Mouse (Mus musculus): ENCODE measurements around the gene Trrap. TPM values are rescaled to one million over a fixed set of nuclear protein-coding genes. Genes with fewer than 3 reads are reported as not detected.

Gene Trrap
- polyA plus RNA-seq, 1 experiment from 2014 or later = 80.4 TPM

- H3K4me1 ChIP-seq (replicated peaks; ENCODE audit: control insufficient read depth, insufficient read depth, low read length) = no peaks in the 10 kb centered on the region
- no peaks in the 10 kb centered on the region for H3K9me3 ChIP-seq (ENCODE audit: control insufficient read depth, low read length)
- WGBS = 92% methylated on average over 8 of the region's 8 CpGs
- no peak for ATAC-seq
- no peak overlapping the region for H3K27ac ChIP-seq (ENCODE audit: low read length)
- peaks cover 61% of the 10 kb centered on the region for H3K36me3 ChIP-seq (ENCODE audit: control insufficient read depth, insufficient read depth)
- H3K9ac ChIP-seq (replicated peaks; ENCODE audit: low read depth, low read length) = no peak overlapping the region
- no peaks in the 10 kb centered on the region for H3K27me3 ChIP-seq (replicated peaks; ENCODE audit: control insufficient read depth, insufficient read depth, low read length)
- no peak overlapping the region for H3K4me2 ChIP-seq (ENCODE audit: low read length)
- H3K4me3 ChIP-seq (replicated peaks; ENCODE audit: low read length) = no peak overlapping the region
These were observed 35.5 kb downstream of the Trrap start for GRCm38 (mm10) chr5:144803066-144803465.

GRCm38 (mm10) chr5:144804181-144804580 lies 36.6 kb downstream of the Trrap start:
- 90% methylated on average over 7 of the region's 7 CpGs for WGBS
- Histone ChIP-seq H3K9ac (replicated peaks; ENCODE audit: low read depth, low read length) (no peak overlapping the region), H3K36me3 (ENCODE audit: control insufficient read depth, insufficient read depth) (peaks cover 64% of the 10 kb centered on the region), H3K27ac (ENCODE audit: low read length) (no peak overlapping the region), H3K4me2 (ENCODE audit: low read length) (no peak overlapping the region), H3K27me3 (replicated peaks; ENCODE audit: control insufficient read depth, insufficient read depth, low read length) (no peaks in the 10 kb centered on the region), H3K4me3 (replicated peaks; ENCODE audit: low read length) (no peak overlapping the region), H3K9me3 (ENCODE audit: control insufficient read depth, low read length) (no peaks in the 10 kb centered on the region), H3K4me1 (replicated peaks; ENCODE audit: control insufficient read depth, insufficient read depth, low read length) (no peaks in the 10 kb centered on the region)
- ATAC-seq = no peak

DNA sequence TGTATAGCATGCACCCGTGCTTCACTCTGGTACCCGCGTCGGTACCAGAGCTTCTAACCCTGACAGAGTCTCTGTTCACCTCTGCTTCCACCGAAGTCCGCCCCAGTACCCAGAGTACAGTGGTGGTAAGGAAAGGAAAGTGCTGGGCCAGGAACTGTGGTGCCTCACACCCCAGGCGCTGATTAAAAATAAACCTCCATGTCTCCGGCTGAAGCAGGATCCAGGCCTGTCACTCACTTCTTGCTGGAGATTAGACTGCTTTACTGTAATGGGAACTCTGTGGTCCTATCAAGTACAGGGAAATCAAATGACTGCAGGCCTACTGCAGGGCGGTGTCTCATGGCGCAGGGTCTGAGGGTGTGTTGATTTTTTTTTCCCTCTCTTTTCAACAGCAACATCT lies 39.4 kb downstream of the Trrap start:
- Histone ChIP-seq H3K36me3 (ENCODE audit: control insufficient read depth, insufficient read depth) (peaks cover 61% of the 10 kb centered on the region), H3K4me1 (replicated peaks; ENCODE audit: control insufficient read depth, insufficient read depth, low read length) (no peaks in the 10 kb centered on the region), H3K4me2 (ENCODE audit: low read length) (no peak overlapping the region), H3K27me3 (replicated peaks; ENCODE audit: control insufficient read depth, insufficient read depth, low read length) (no peaks in the 10 kb centered on the region), H3K9me3 (ENCODE audit: control insufficient read depth, low read length) (no peaks in the 10 kb centered on the region), H3K27ac (ENCODE audit: low read length) (no peak overlapping the region), H3K4me3 (replicated peaks; ENCODE audit: low read length) (no peak overlapping the region), H3K9ac (replicated peaks; ENCODE audit: low read depth, low read length) (no peak overlapping the region)
- WGBS = 95% methylated on average over 10 of the region's 10 CpGs
- no peak for ATAC-seq

DNA sequence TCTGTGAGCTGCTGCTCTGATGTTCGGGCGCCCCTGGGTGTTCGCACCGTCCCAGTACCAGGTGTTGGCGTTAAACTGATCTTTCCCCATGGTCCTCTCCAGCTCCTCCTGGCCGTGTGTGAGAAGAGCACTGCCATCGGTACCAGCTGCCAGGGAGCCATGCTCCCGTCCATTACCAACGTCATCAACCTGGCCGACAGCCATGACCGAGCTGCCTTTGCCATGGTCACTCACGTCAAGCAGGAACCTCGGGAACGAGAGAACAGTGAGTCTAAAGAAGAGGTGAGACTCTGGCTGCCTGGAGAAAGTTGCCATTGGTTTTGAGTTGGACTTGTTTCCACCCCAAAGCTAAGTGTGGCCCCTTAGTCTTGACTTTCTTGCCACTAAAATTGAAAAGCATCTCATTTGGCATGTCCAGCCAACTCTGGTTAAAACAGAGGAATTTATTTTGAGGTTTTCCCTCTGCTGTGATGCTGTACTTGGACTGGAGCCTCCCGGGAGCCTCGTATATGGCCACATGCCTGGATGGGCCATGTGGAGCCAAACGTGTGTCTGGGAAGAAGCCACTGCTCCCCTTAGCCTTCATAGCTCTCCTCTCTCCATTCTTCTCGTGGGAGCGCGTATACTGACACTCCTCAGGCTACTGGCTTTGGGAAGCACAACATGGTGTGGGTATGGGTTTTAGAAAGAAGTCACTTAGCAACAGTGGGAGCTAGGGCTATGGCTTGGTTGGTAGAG lies 61.0 kb downstream of the Trrap start:
- Histone ChIP-seq H3K4me3 (replicated peaks; ENCODE audit: low read length) (no peak overlapping the region), H3K27me3 (replicated peaks; ENCODE audit: control insufficient read depth, insufficient read depth, low read length) (no peaks in the 10 kb centered on the region), H3K27ac (ENCODE audit: low read length) (no peak overlapping the region), H3K36me3 (ENCODE audit: control insufficient read depth, insufficient read depth) (peaks cover 78% of the 10 kb centered on the region), H3K9me3 (ENCODE audit: control insufficient read depth, low read length) (no peaks in the 10 kb centered on the region), H3K4me2 (ENCODE audit: low read length) (no peak overlapping the region), H3K4me1 (replicated peaks; ENCODE audit: control insufficient read depth, insufficient read depth, low read length) (no peaks in the 10 kb centered on the region), H3K9ac (replicated peaks; ENCODE audit: low read depth, low read length) (no peak overlapping the region)
- no peak for ATAC-seq
- WGBS = 93% methylated on average over 20 of the region's 20 CpGs

GRCm38 (mm10) chr5:144829631-144830030 lies 62.1 kb downstream of the Trrap start:
- 98% methylated on average over 4 of the region's 4 CpGs for WGBS

GRCm38 (mm10) chr5:144831840-144832469 lies 64.4 kb downstream of the Trrap start:
- 91% methylated on average over 9 of the region's 9 CpGs for WGBS
- no peak for ATAC-seq

More at GRCm38 (mm10) chr5:144829631-144830030, 62.1 kb downstream of the Trrap start:
- Histone ChIP-seq H3K9ac (replicated peaks; ENCODE audit: low read depth, low read length) (no peak overlapping the region), H3K4me3 (replicated peaks; ENCODE audit: low read length) (no peak overlapping the region), H3K27me3 (replicated peaks; ENCODE audit: control insufficient read depth, insufficient read depth, low read length) (no peaks in the 10 kb centered on the region), H3K4me2 (ENCODE audit: low read length) (no peak overlapping the region), H3K9me3 (ENCODE audit: control insufficient read depth, low read length) (no peaks in the 10 kb centered on the region), H3K36me3 (ENCODE audit: control insufficient read depth, insufficient read depth) (peaks cover 82% of the 10 kb centered on the region), H3K27ac (ENCODE audit: low read length) (no peak overlapping the region), H3K4me1 (replicated peaks; ENCODE audit: control insufficient read depth, insufficient read depth, low read length) (no peaks in the 10 kb centered on the region)
- ATAC-seq = no peak

DNA sequence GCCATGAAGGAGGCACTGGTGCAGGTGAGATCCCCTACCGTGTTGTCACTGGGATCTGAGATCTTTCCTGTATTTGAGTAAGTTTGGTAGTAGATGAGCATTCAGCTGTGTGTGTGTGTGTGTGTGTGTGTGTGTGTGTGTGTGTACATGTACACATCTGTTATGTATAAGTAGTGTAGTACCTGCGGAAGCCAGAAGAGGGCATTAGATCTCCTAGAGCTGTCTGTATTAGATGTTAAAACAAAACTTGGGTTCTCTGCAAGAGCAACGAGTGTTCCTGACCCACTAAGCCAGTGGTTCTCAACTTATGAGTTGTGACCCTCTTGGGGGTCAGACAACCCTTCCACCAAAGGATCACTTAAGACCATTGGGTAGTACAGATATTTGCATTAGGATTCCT lies 68.6 kb downstream of the Trrap start:
- Histone ChIP-seq H3K9ac (replicated peaks; ENCODE audit: low read depth, low read length) (no peak overlapping the region), H3K27ac (ENCODE audit: low read length) (no peak overlapping the region), H3K4me2 (ENCODE audit: low read length) (no peak overlapping the region), H3K4me1 (replicated peaks; ENCODE audit: control insufficient read depth, insufficient read depth, low read length) (no peaks in the 10 kb centered on the region), H3K9me3 (ENCODE audit: control insufficient read depth, low read length) (no peaks in the 10 kb centered on the region), H3K27me3 (replicated peaks; ENCODE audit: control insufficient read depth, insufficient read depth, low read length) (no peaks in the 10 kb centered on the region), H3K4me3 (replicated peaks; ENCODE audit: low read length) (no peak overlapping the region), H3K36me3 (ENCODE audit: control insufficient read depth, insufficient read depth) (peaks cover 62% of the 10 kb centered on the region)
- ATAC-seq = no peak
- WGBS = 89% methylated on average over 3 of the region's 3 CpGs

More at GRCm38 (mm10) chr5:144831840-144832469, 64.4 kb downstream of the Trrap start:
- no peaks in the 10 kb centered on the region for H3K4me1 ChIP-seq (replicated peaks; ENCODE audit: control insufficient read depth, insufficient read depth, low read length)
- H3K27ac ChIP-seq (ENCODE audit: low read length) = no peak overlapping the region
- H3K36me3 ChIP-seq (ENCODE audit: control insufficient read depth, insufficient read depth) = peaks cover 80% of the 10 kb centered on the region
- no peaks in the 10 kb centered on the region for H3K9me3 ChIP-seq (ENCODE audit: control insufficient read depth, low read length)
- H3K4me2 ChIP-seq (ENCODE audit: low read length) = no peak overlapping the region
- no peaks in the 10 kb centered on the region for H3K27me3 ChIP-seq (replicated peaks; ENCODE audit: control insufficient read depth, insufficient read depth, low read length)
- H3K4me3 ChIP-seq (replicated peaks; ENCODE audit: low read length) = no peak overlapping the region
- H3K9ac ChIP-seq (replicated peaks; ENCODE audit: low read depth, low read length) = no peak overlapping the region

- ATAC-seq = no peak
- no peaks in the 10 kb centered on the region for H3K4me1 ChIP-seq (replicated peaks; ENCODE audit: control insufficient read depth, insufficient read depth, low read length)
- no peak overlapping the region for H3K9ac ChIP-seq (replicated peaks; ENCODE audit: low read depth, low read length)
- H3K9me3 ChIP-seq (ENCODE audit: control insufficient read depth, low read length) = no peaks in the 10 kb centered on the region
- no peak overlapping the region for H3K27ac ChIP-seq (ENCODE audit: low read length)
- WGBS = 88% methylated on average over 20 of the region's 20 CpGs
- no peak overlapping the region for H3K4me3 ChIP-seq (replicated peaks; ENCODE audit: low read length)
- H3K27me3 ChIP-seq (replicated peaks; ENCODE audit: control insufficient read depth, insufficient read depth, low read length) = no peaks in the 10 kb centered on the region
- H3K4me2 ChIP-seq (ENCODE audit: low read length) = no peak overlapping the region
- H3K36me3 ChIP-seq (ENCODE audit: control insufficient read depth, insufficient read depth) = peaks cover 64% of the 10 kb centered on the region
These were observed 77.8 kb downstream of the Trrap start for GRCm38 (mm10) chr5:144845352-144845751.

GRCm38 (mm10) chr5:144848735-144849134 lies 81.2 kb downstream of the Trrap start:
- H3K4me1 ChIP-seq (replicated peaks; ENCODE audit: control insufficient read depth, insufficient read depth, low read length) = no peaks in the 10 kb centered on the region

More at GRCm38 (mm10) chr5:144848735-144849134, 81.2 kb downstream of the Trrap start:
- no peak overlapping the region for H3K4me2 ChIP-seq (ENCODE audit: low read length)
- 58% methylated on average over 5 of the region's 5 CpGs for WGBS
- no peak for ATAC-seq
- H3K27me3 ChIP-seq (replicated peaks; ENCODE audit: control insufficient read depth, insufficient read depth, low read length) = no peaks in the 10 kb centered on the region
- H3K27ac ChIP-seq (ENCODE audit: low read length) = no peak overlapping the region
- H3K9me3 ChIP-seq (ENCODE audit: control insufficient read depth, low read length) = no peaks in the 10 kb centered on the region
- H3K36me3 ChIP-seq (ENCODE audit: control insufficient read depth, insufficient read depth) = peaks cover 73% of the 10 kb centered on the region
- H3K4me3 ChIP-seq (replicated peaks; ENCODE audit: low read length) = no peak overlapping the region
- no peak overlapping the region for H3K9ac ChIP-seq (replicated peaks; ENCODE audit: low read depth, low read length)

Data from forebrain, embryonic 16.5 days (tissue).